Mouse (Mus musculus) adrenal gland, postnatal 25 days (tissue): Measurements from ENCODE around the gene Ppp1r37. TPM values are rescaled to one million over a fixed set of nuclear protein-coding genes. Genes with fewer than 3 reads are reported as not detected.
"Not testable (repeated sequence)": the region's sequence is repeated elsewhere in the genome, so short reads cannot be mapped to it uniquely, and the experiment has no call there.

Experiments
- DNase-seq: peaks from one replicate; pipeline ENCODE4 v3.0.0; 2021; ENCODE audit warnings: mixed read lengths
- total RNA-seq: library from RNA; stranded (reverse); gene quantifications from 2 replicates; pipeline ENCODE4 v1.2.3, GENCODE M21; 2021

The Ppp1r37 gene
- total RNA-seq, 1 experiment from 2014 or later = 74.4 TPM

DNA sequence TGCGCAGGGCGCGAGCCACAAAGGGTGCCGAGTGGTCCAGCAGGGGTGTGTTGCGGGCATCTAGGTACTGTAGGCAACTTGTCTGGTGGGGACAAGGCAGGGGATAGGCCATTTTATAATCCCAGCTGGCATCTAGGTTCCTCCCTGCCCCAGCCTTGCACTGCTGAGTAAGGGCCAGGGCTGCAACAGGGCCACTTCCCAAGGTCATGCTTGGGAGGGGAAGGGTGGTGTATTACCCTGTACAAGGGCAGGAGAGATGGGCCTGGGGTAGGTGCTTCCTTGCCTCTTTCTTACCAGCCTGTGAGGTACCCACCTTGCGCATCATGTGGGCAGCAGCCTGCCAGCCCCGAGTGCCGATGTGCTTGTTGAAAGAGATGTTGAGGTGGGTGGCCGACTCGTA lies 28.2 kb downstream of the Ppp1r37 start:
- DNase-seq = no peak

DNA sequence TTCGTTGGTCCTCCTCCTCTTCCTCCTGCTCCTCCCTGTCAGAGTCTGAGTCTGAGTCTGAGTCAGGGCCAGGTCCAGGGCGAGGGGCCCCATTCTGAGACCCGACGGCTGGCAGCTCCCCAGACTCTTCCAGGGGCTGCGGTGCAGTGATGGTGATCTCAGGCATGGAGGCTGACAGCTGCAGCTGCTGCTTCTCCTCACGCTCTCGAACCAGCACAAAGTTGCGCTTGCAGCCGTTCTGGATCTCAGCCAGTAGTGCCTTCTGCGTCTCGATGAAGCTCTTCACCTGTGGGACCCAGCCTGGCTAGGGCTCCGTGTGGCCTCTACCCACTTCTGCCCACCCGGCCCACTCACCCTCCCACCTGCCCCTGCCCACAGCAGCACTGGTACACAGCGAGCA lies 30.6 kb downstream of the Ppp1r37 start:
- no peak for DNase-seq

DNA sequence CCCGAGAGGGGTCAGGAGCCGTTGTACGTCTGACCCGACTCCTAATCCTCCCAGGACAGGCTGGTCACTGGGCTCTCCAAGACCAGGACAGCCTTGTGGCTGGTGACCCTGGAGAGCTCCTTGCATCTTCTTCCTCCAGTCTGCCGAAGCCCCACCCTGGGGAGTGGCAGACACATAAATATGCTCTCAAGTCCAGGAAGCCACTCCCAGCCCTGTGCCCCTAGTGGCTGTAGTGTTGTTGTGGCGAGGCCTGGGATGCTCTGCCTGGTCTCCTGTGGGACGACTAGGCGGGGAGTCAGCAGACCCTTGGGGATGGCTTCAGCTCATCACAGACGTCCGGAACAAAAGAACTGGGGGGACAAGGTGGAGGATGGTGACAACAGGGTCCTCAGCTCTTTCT lies 31.8 kb downstream of the Ppp1r37 start:
- DNase-seq = no peak

DNA sequence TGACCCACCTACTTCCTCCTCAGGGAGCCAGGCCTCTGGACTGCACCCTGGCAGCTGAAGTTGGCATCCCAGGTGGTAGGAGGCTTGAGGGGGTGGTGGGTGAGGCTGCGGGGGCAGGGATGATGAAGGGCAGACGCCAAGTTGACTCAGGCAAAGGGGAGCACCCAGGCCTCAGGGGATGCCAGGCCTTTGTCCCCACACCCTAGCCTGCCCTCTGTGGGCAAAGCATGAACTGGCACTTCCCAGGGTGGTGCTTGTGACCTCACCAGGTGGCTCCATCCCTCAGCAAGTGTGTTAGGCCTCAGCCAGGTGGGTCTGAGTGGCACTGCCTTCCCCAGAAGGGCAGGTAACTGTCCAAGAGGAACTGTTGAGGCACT lies 37.8 kb downstream of the Ppp1r37 start:
- DNase-seq = no peak

DNA sequence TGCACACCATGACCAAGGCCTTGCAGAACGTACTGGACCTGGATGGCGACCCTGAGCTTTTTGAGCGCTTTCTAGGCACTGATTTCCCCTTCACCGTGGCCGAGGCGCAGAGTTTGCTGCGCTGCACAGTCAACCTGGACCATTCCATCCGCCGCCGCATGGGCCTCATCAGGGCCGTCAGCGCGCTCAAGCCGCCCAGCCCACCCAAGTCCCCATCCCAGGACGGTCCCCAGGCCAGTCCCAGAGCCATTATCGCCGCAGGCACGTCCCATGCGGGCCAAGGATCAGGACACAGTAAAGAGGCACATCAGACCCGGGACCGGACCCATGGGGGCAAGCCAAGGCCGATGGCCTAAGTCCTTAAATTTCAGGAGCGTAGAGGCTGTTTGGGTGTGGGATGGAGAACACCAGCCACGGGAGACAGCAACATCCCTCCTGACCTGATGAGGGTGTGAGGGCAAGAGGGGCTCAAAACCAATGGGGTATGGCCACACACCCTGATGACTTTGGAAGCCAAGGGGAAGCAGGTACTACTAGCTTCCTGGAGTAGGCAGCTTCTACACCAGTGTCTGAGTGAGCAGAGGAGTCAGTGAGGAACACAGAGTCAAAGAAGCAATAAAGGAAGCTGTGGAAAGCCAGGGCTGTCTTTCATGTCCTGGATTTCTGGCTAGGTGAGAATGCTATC lies 38.3 kb downstream of the Ppp1r37 start:
- DNase-seq = no peak

DNA sequence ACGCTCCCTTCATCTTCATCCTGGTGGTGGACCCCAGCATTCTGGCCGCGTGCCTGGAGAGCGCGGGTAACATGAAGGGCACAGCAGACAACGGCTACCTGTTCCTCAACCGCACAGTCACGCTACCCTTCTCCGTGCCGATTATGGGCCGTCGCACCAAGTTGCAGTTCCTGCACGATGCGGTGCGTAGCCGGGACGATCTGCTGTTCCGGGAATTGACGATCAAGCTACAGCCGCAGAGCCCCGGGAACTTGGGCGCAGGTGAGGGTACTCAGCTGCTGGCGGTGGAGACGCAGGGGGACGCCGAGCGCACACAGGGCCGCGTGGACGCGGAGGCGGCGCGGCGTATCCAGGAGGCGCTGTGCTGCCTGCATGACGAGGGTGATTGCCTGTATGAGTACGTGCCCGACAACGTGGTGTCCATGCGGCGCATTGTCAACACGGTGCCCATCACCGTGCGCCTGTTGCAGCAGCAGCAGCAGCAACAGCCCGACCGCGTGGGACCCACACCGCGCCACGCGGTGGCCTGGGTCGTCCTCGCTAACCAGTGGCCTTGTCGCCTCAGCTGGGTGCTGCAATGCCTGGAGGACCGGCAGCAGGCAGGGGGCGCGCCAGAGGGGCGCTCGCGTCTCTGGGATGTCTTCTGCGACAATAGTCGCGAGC lies 39.0 kb downstream of the Ppp1r37 start:
- peak; percentile 59 for DNase-seq

DNA sequence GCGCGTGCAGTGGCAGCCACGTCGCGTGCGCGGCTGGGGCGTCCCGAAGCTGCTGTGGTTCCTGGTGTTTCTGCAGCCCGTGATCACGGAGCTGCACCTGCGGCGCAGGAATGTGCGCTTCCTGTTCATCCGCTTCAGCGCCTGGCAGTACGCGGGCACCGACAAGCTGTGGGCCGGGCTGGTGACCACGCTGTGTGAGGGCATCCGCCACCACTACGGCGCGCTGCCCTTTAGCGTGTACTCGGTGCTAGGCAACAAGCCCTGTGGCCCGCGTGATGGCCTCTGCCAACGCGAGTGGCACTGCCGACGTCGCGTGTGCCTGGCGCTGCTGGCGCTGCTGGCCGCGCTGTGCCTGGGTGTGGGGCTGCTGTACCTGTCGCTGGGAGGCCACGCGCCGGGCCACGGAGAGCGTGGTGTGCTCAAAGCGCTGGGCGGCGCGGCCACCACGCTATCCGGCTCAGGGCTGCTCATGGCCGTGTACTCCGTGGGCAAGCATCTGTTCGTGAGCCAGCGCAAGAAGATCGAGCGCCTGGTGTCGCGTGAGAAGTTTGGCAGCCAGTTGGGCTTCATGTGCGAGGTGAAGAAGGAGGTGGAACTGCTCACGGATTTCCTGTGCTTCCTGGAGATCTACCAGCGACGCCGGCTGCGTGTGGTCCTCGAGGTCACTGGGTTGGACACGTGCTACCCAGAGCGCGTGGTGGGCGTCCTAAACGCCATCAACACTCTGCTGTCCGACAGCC lies 39.7 kb downstream of the Ppp1r37 start:
- no peak for DNase-seq

DNA sequence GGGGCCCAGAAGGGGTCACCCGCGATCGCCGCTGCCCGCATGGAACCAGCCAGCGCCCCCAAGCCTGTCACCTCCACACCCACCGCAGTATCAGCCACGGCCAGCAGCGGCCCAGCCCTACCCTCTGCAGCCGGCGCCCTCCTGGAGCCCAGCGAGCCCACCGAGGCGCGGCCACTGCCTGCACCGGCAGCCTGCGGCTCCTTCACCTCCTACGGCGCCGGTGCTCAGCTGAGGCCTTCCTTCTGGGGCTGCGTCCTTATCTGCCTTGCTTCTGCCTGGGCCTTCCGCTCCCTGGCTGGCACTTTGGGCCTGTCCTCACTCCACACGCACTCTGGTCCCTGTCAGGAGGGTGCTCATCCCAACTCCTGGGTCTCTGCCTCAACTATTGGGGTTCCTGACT lies 42.8 kb downstream of the Ppp1r37 start:
- no peak for DNase-seq

DNA sequence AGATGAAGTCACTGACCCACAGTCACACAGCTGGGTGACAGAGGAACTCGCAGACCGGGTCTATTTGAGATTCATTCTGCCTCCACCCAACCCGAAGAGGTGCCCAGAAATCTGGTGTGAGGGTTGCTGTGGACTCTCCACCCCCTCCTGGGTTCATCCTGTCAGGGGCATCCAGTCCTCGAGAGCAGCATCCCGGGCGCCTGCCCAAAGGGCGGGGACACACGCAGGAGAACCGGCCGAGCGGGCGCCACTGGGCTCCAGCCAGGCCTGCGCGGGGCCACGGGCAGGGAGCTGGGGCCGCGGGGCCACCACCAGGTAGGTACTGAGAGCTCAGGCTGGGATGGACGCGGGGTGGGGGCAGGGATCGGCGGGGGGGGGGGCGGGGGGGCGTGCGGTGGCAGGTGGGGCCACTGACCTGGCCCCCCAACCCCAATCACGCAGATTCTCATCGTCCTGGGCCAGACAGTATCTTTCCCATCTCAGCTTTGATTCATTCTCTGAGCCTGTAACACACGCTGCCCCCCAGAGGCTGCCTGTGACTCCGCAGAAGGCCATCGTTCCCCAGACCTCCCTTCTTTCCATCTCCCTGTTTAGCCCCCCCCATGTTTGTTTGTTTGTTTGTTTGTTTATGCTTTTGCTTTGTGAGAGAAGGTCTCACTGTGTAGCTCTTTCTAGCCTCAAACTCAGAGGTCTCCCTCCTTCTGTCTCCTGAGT lies 45.1 kb downstream of the Ppp1r37 start, which contains the start of gene Nkpd1:
Nkpd1 (plus strand) TSS at position 187 of the 714 bp plus-strand sequence.
- peak; percentile 53 for DNase-seq

DNA sequence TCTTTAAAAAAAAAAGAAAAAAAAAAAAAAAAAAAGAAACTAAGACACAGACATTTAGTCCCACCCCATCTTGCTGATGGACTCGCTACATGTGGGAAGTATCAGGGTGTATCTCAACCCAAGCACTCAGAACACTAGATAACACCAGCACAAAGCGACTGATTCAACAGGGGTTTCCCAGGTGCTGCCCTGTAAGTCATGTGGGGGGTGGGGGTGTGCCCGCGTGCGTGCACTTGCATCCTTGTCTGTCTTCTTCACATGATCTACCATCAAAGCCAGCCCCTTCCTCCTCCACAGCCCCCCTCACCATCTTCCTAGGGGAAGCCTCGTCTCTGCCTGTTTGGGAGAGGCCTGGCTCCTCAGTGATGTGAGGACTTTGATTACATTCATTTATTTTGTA lies 50.5 kb downstream of the Ppp1r37 start:
- no peak for DNase-seq

DNA sequence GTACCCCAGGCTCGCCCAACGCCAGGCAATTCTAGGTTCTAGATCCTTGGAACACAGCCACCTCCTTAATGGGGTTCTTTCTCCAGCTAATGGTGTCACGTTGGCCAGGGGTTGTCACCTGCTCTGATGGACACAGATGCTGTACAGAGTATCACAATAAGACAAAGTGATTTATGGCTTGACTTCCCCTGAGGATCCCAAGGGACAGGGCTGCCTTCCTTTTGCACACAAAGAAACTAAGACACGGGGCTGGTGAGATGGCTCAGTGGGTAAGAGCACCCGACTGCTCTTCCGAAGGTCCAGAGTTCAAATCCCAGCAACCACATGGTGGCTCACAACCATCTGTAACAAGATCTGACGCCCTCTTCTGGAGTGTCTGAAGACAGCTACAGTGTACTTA lies 50.9 kb downstream of the Ppp1r37 start:
- not testable (repeated sequence) for DNase-seq

DNA sequence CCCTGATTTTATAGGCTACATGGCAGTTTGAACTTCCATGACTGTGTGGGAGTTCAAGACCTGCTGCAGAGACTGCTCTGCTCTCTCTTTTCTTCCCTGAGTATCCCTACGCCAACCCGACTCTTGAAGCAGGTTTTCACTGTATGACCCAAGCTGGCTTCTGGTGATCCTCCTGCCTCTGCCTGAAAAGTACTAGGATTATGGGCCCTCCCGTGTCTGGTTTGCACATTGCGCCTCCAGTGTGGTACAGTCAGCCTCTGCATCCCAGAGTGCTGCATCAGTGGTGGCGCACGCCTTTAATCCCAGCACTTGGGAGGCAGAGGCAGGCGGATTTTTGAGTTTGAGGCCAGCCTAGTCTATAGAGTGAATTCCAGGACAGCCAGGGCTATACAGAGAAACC lies 53.1 kb downstream of the Ppp1r37 start:
- no peak for DNase-seq

DNA sequence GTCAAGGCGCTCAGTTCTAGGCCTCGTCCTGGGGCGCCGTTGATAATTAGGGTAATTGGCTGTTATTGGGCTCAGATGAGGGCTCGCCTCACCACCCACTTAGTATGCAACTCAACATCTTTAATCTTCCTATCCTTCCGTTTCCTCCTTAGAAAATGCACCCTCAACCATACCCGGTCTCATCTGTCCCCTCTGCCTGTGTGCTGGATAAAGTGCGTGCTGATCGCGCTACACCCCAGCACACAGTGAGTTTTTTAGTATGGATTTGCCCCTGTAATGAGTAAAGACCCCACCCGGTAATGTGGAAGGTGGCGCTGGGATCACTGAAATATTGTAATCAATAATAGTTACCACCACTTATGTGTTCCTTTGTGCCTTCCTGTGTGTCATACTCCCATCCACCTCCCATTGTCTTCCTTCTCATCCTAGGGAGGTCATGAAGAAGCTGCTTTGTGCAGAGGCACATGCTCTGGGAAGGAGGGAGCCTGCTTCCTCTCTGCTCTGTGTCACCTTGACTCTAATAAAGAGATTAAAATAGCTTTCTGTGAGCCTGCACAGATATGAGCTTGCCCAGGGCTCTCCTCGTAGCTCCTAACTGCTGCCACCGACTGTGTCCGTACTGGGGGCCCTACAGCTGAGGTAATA lies 53.8 kb downstream of the Ppp1r37 start:
- DNase-seq = no peak

DNA sequence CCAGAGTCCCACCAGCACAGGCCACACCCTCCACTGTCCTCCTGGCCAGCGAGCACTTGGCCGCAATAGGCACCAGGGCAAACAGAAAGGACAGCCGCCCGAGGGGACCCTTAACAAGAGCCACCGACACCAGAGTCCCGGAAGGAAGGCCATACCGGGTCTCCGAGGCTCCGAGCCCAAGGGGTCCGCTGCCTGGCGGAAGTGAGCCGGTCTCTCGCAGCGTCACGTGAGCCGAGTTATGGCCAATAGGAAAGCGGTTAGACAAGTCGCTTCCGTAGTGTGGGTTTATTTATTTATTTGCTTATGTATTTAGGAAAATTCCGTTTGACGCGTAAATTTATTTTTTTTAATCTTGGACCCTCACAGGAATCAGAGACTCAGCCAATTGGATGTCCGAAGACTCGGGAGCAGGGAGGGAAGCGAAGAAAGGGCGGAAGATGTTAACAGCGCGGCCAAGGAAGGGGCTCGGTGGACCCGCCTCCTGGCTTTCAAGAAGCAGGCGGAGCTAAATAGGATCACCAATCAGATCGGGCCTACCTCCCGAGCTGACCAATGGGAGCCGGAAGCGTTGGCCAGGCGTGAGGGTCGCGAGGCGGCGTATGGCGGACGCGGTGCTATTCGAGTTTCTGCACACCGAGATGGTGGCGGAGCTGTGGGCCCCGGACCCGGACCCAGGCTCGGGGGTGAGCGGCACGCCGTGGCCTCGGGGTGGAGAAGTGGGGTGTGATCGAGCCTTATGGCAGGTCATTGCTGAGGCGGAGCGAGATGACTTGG lies 54.5 kb downstream of the Ppp1r37 start, which contains the start of the genes Bloc1s3 and Trappc6a:
Bloc1s3 (minus strand) TSS at position 218 of the 774 bp plus-strand sequence.
Trappc6a (plus strand) TSS at position 246 of the 774 bp plus-strand sequence.
- DNase-seq = peak; percentile 90

DNA sequence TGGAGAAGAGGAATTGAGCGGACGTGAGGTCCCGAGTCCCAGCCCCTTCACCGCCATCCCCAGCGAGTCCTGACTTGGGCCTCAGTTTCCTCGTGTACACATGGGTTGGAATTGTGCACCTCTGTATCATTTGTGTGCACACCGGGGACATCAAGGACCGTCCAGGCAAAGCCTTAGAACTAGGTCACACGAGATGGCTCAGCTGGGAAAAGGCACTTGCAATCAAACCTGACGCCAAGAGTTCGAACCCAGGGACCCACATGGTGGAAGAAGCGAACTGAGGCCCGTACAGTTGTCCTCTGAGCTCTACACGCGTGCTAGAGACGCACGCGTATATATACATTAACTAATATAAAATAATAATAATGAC lies 55.3 kb downstream of the Ppp1r37 start:
- no peak for DNase-seq

DNA sequence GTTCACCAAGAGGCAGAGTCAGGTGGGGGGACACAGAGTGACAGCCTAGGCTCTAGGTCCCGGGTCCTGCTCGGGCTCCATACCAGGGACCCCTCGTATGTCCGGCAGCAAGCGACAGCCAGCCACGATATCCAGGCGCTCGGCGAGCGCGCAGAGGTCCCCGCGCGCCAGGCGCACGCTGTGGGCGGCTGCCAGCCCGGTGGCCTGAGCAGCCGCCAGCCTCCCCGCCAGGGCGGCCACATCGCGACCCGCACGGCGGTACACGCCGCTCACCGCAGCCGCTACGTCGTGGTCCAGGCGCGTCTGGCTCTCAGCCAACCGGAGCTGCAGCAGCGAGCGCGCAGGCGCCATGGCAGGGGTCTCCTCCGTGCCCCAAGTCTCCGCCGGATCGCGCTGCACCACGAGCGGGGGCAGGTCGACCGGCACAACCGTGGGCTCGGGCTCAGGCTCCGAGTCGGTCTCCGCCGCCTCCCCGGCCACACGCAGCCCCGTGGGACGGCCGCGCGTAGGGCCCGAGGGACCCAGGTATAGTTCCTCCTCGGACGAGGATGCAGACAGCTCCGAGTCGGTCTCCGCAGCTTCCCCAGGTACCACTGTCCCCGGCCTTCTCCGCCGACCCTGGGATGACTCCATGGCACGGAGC lies 55.8 kb downstream of the Ppp1r37 start:
- DNase-seq = peak; percentile 75

DNA sequence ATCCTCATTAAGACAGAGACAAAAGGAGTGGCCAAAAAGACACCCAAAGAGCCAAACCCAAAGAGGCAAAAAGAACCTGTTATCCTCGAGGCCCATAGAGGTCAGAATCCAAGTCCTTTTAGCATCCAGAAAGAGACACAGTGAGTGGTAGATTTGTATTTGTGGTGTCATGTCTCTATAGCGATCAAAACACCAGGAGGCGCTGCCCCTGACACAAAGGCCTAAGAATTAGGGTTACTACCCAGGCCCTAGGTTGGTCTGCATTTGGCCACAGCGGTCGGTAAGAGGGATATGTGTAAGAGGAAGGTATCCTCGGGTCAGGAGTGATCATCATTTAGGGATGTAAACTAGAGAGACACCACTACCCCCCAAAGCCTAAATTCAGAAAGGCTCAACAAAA lies 56.5 kb downstream of the Ppp1r37 start:
- no peak for DNase-seq

DNA sequence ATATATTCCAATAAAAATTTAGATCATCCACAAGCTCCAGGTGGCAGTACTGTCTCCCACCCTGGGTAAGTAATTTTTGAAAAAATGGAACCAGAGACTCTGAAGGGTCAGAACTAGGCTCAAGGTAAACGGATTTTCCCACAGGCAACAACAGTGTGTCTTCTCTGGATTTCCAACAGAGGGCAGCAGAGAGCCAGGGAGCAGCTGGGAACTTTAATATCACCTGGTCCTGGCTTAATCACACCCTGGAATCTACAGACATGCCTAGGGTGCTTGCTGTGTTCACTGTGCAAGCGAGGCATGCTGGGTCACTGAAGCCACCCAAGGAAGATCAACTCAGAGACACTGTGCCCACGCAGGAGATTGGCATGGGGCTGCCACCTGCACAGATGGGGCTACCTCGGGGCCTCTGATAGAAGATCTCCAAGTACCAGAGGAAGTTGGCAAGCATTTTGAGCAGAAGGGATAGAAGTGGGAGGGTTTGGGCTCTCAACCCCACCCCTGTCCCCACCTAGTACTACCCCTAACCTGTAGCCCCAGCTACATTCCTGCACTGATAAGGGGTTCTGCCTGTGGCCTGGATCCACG lies 59.3 kb downstream of the Ppp1r37 start:
- peak; percentile 44 for DNase-seq

DNA sequence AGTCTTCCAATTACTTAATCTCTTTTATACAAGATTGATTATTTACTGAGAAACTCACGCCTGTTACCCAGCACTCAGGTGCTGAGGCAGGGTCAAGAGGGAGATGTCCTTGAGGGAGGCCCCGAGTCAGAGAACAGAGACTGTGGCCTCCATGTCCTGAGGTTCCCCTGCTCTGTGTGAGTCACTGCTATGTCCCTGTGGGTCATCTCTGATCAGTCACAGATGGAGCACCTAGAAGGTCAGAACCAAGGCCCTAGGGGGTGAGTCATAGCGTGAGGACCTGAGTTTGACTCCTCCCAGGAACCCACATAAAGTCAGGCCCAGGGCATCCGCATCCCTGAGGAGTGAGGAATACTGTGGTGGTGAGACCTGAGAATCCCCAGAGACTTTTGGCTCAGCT lies 61.2 kb downstream of the Ppp1r37 start:
- DNase-seq = peak; percentile 59
